Mouse (Mus musculus) gastrocnemius, postnatal 10 days (tissue): ENCODE measurements around the gene Ccl25. TPM values are rescaled to one million over a fixed set of nuclear protein-coding genes. Genes with fewer than 3 reads are reported as not detected.
A peak's percentile ranks its signal among the peaks of the same experiment; 100 is the strongest.

ENCODE experiments used
- DNase-seq: peaks from one replicate; pipeline ENCODE4 v3.0.0; 2021; ENCODE audit warnings: mixed read lengths
- long read RNA-seq, 2 experiments: library from polyadenylated mRNA; stranded (forward); transcript quantifications; one replicate each; pipeline ENCODE4 v2.0.0; 2021
- total RNA-seq, 2 experiments: library from RNA; stranded (reverse); gene quantifications; 2 replicates each; pipeline ENCODE4 v1.2.3; 2021

Gene Ccl25
- total RNA-seq, result 1 to 10 TPM; 8.0 to 8.3 TPM
- long read RNA-seq, experiment 1, partial matches to known transcripts, result 0 of 2 reads
- long read RNA-seq, experiment 1, other reads (novel, unspliced or antisense), result 2 of 2 reads
- long read RNA-seq, experiment 2, partial matches to known transcripts, result 0 of 4 reads
- long read RNA-seq, experiment 2, other reads (novel, unspliced or antisense), result 4 of 4 reads

GRCm38 (mm10) chr8:4324983-4325750 is at the start of gene Ccl25, which contains the start of gene Elavl1:
TSS of gene Ccl25 (plus strand) at chr8:4325210.
TSS of gene Elavl1 (minus strand) at chr8:4325413.
- DNase-seq, result peak; percentile 98

GRCm38 (mm10) chr8:4275275-4276110 is 49.5 kb upstream of the Ccl25 start, which contains the start of gene Timm44:
TSS of gene Timm44 (minus strand) at chr8:4275913.
- DNase-seq, result peak; percentile 94

DNA sequence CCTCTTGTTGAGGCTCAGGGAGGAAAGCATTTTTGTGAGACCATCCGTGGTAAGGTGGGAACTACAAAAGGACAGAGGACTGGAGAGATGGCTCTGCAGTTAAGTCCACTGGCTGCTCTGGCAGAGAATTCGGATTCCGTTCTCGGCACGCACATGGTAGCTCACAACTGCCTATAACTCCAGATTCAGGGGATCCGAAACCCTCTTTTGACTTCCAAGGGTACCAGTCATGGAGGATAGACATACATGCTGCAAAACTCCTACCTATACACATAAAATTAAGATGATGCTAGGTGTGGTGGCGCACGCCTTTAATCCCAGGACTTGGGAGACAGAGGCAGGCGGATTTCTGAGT is 48.9 kb upstream of the Ccl25 start:
- no peak for DNase-seq

DNA sequence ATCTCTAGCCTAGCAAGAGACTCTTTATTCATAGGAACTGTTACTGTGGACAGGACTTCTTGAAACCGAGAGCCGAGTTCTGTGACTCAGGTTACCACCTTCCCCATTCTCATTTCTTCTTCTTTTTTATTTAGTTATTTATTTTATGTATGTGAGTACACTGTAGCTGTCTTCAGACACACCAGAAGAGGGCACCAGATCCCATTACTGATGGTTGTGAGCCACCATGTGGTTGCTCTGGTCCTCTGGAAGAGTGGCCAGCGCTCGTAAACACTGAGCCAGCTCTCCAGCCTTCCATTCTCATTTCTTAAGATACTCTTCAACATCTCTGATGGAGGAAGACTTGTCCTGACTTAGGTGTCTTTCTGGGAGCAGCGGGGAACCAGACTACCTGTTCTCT is 32.3 kb upstream of the Ccl25 start:
- DNase-seq, result no peak

- DNase-seq, result no peak
Observed at GRCm38 (mm10) chr8:4297822-4298221, 27.2 kb upstream of the Ccl25 start.

GRCm38 (mm10) chr8:4304124-4304547 is 20.9 kb upstream of the Ccl25 start:
- no peak for DNase-seq

GRCm38 (mm10) chr8:4305838-4306237 is 19.2 kb upstream of the Ccl25 start:
- DNase-seq, result no peak

GRCm38 (mm10) chr8:4312104-4312503 is 12.9 kb upstream of the Ccl25 start:
- no peak for DNase-seq

- DNase-seq, result no peak
Observed at GRCm38 (mm10) chr8:4313254-4314124, 11.5 kb upstream of the Ccl25 start.

GRCm38 (mm10) chr8:4314852-4315251 is 10.2 kb upstream of the Ccl25 start:
- no peak for DNase-seq

- DNase-seq, result no peak
Observed at GRCm38 (mm10) chr8:4318124-4318523, 6.9 kb upstream of the Ccl25 start.

GRCm38 (mm10) chr8:4318796-4319572 is 6.0 kb upstream of the Ccl25 start:
- no peak for DNase-seq

GRCm38 (mm10) chr8:4319573-4319872 is 5.5 kb upstream of the Ccl25 start:
- DNase-seq, result no peak

DNA sequence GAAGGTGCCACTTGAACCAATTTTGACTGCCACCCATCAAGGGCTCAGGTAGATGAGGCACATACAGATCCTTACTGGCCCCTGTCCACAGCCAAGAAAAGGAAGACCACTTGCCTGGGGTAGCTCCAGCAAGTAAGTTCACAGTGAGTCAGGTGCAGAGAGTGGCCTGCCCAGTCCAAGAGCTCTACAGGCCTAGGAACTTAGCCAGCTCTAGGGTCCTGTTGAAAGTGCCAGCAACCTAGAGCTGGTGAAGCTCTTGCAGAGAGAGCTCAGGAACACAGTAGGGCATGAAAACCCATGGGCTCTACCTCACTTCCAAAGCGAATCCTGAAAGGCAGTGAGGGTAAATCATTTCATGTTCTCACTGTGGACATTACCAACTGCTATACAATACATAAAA is 4.6 kb upstream of the Ccl25 start:
- DNase-seq, result no peak

GRCm38 (mm10) chr8:4321031-4321430 is 4.0 kb upstream of the Ccl25 start:
- no peak for DNase-seq

DNA sequence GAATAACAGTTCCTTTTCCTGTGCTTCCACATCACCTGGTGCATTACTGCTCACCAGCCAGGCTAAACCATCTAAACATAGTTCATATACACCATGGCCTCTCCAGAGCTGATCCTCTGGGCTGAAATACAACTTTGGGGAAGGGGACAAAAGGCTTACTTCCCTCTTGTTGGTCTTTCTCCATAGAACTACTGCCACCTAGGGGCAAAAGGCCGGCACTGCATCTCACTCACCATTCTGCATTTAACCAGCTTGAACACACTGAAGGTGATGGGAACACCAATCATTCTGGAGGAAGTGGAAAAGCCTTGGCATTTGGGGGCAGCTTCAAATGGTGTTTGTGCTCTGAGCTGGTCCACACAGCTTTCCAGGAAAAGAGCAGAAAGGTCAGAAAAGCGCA is 2.5 kb upstream of the Ccl25 start:
- DNase-seq, result peak; percentile 79

GRCm38 (mm10) chr8:4323917-4324316 is 1.1 kb upstream of the Ccl25 start:
- no peak for DNase-seq

DNA sequence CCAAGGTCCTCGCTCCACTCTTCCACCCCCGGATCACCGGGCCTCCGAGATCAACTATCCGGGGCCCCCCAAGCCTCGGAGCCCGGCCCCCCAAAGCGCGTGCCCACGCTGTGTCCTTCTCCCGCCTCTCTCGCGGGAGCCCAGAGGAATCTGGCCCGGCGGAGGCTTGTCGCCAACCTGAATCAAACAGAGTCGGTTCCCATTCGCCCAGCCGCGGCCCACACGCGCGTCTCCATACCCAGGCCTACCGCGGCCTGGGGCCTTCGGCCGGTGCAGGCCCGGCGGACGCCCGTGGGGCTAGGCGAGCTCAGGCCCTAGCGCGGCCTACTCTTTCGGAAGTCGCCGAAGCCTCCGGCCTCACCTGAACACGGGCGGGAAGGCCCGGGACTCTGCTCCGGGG is 485 bp upstream of the Ccl25 start:
- peak; percentile 54 for DNase-seq

GRCm38 (mm10) chr8:4325751-4326036 is 684 bp downstream of the Ccl25 start:
- DNase-seq, result no peak

DNA sequence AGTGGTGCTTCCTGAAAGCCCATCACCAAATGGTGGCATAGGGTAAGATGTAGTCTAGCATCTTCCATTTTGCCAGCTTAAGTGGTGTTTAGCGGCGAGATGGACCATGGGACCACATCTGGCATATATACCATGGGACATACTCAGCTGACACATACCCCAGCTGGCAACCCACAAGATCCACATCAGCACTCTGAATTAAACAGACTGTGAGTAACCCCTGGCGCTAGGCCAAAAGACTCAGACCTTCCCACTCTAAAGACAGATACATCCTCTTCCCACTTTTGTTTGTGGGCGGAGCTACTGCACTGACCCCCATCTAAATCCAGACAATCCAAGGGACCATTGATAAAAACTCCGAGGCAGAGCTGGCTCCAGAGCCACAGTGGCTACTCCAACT is 4.0 kb downstream of the Ccl25 start:
- peak; percentile 13 for DNase-seq

DNA sequence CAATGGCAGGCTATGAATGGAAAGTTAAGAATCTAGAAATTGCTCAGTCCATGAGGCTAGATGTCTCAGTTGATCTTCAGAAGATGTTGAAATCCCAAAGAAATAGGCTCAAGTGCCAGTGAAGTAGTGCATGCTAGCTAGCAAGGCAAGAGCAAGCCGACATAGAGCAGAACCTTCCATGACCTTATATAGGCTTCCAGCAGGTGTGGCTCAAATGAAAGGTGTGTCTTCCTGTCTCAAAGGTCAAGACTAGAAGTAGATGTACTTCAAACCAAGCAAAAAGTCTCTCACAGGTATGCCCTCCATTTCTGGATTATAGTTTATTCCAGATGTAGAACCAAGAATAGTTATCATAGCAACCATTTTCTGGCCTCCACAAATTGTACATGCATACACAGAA is 9.0 kb downstream of the Ccl25 start:
- no peak for DNase-seq

DNA sequence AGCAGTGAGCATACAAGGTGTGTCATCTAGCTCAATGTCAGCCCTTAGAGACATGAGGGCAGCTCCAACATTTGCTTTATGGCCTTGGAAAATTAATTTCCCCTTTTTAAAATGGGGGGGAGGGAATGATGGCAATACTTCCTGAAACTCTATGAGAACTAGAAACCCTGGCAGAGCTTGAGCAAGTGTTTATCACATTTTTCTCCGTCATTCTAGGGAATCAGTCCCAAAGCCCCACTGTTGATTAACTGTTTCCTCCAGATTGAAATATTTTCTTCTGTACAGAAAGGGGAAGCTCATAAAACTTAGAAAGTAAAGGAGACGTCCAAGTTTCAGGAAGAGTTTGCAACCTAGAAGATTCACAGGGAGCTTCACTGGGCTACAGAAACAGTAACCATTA is 10.7 kb downstream of the Ccl25 start:
- no peak for DNase-seq
